Mouse (Mus musculus): ENCODE results near the gene Tmem128. TPM values are rescaled to one million over a fixed set of nuclear protein-coding genes. Genes with fewer than 3 reads are reported as not detected.

Tmem128 gene
- polyA plus RNA-seq, 2 experiments from 2014 or later: 88.0 to 91.9 TPM

- ATAC-seq: no peak
These were observed 18.1 kb downstream of the Tmem128 start for GRCm38 (mm10) chr5:38277936-38278600.

GRCm38 (mm10) chr5:38280075-38280474, 20.1 kb downstream of the Tmem128 start:
- no peak for ATAC-seq

- no peak for ATAC-seq
These were observed 25.7 kb downstream of the Tmem128 start for GRCm38 (mm10) chr5:38285724-38286123.

- ATAC-seq: no peak
These were observed 28.5 kb downstream of the Tmem128 start for GRCm38 (mm10) chr5:38288476-38288875.

GRCm38 (mm10) chr5:38301761-38302411, 41.9 kb downstream of the Tmem128 start:
- ATAC-seq: no peak

GRCm38 (mm10) chr5:38302651-38303050, 42.7 kb downstream of the Tmem128 start:
- no peak for ATAC-seq

GRCm38 (mm10) chr5:38305241-38305640, 45.3 kb downstream of the Tmem128 start:
- no peak for ATAC-seq

GRCm38 (mm10) chr5:38307255-38308101, 47.5 kb downstream of the Tmem128 start:
- peak; percentile 87 for ATAC-seq

GRCm38 (mm10) chr5:38308873-38309272, 48.9 kb downstream of the Tmem128 start:
- ATAC-seq: peak; percentile 54

- no peak for ATAC-seq
These were observed 49.8 kb downstream of the Tmem128 start for GRCm38 (mm10) chr5:38309795-38310194.

Other genes with a start within 250 kb of the Tmem128 start
- gene Stx18, start 221.4 kb upstream of the Tmem128 start, polyA plus RNA-seq (2017; shearing (Covaris generic)): 10 to 100 TPM; 21.9 to 22.1 TPM
- under 1 TPM in 1 of 2 experiments, not detected in 1; 0.52 TPM for gene Nsg1, start 100.3 kb upstream of the Tmem128 start, polyA plus RNA-seq (2017; shearing (Covaris generic))
- 10 to 100 TPM; 12.3 to 28.2 TPM for gene Zbtb49, start 39.7 kb upstream of the Tmem128 start, polyA plus RNA-seq (2017; shearing (Covaris generic))
- gene Lyar, start 39.7 kb upstream of the Tmem128 start, polyA plus RNA-seq (2017; shearing (Covaris generic)): 10 to 100 TPM; 29.2 to 41.5 TPM
- not detected for gene Otop1, start 15.8 kb downstream of the Tmem128 start, polyA plus RNA-seq (2017; shearing (Covaris generic))
- under 1 TPM in 1 of 2 experiments, not detected in 1; 0.09 TPM for gene Drd5, start 59.2 kb downstream of the Tmem128 start, polyA plus RNA-seq (2017; shearing (Covaris generic))
- gene Slc2a9, start 243.0 kb downstream of the Tmem128 start, polyA plus RNA-seq (2017; shearing (Covaris generic)): 1 to 10 TPM; 7.9 TPM